Mouse (Mus musculus) ovary, postnatal 10 days (tissue): ENCODE results near the gene Gm10663.

Experiments used
- DNase-seq: peaks from one replicate; pipeline ENCODE4 v3.0.0; 2022; ENCODE audit warnings: low spot score

Gene Gm10663

GRCm38 (mm10) chr8:65074733-65075132 is at the start of gene Gm10663:
Gm10663 (plus strand) TSS chr8:65075033.
- no peak for DNase-seq

GRCm38 (mm10) chr8:65028959-65029686 is 45.7 kb upstream of the Gm10663 start:
- DNase-seq = no peak

GRCm38 (mm10) chr8:65029776-65030175 is 45.1 kb upstream of the Gm10663 start:
- no peak for DNase-seq

GRCm38 (mm10) chr8:65030735-65031485 is 43.9 kb upstream of the Gm10663 start:
- DNase-seq = no peak

- DNase-seq = no peak
These were observed 42.7 kb upstream of the Gm10663 start for GRCm38 (mm10) chr8:65032107-65032506.

- DNase-seq = no peak
These were observed 41.8 kb upstream of the Gm10663 start for GRCm38 (mm10) chr8:65033056-65033455.

GRCm38 (mm10) chr8:65034136-65034535 is 40.7 kb upstream of the Gm10663 start:
- DNase-seq = no peak

- DNase-seq = no peak
These were observed 37.7 kb upstream of the Gm10663 start, which contains the start of gene Apela for GRCm38 (mm10) chr8:65037117-65037533. Apela (minus strand) TSS chr8:65037336.

GRCm38 (mm10) chr8:65046565-65046964 is 28.3 kb upstream of the Gm10663 start:
- no peak for DNase-seq

- DNase-seq = no peak
These were observed 27.6 kb upstream of the Gm10663 start for GRCm38 (mm10) chr8:65047193-65047592.

GRCm38 (mm10) chr8:65047801-65048200 is 27.0 kb upstream of the Gm10663 start:
- DNase-seq = no peak

GRCm38 (mm10) chr8:65053554-65053953 is 21.3 kb upstream of the Gm10663 start:
- no peak for DNase-seq

GRCm38 (mm10) chr8:65053968-65054367 is 20.9 kb upstream of the Gm10663 start:
- no peak for DNase-seq

GRCm38 (mm10) chr8:65056722-65057121 is 18.1 kb upstream of the Gm10663 start:
- DNase-seq = no peak

- DNase-seq = no peak
These were observed 12.6 kb upstream of the Gm10663 start for GRCm38 (mm10) chr8:65062195-65062594.

- DNase-seq = no peak
These were observed 10.8 kb upstream of the Gm10663 start for GRCm38 (mm10) chr8:65064071-65064470.

GRCm38 (mm10) chr8:65065622-65066021 is 9.2 kb upstream of the Gm10663 start:
- DNase-seq = no peak

GRCm38 (mm10) chr8:65067031-65067430 is 7.8 kb upstream of the Gm10663 start:
- DNase-seq = no peak

- no peak for DNase-seq
These were observed 7.0 kb upstream of the Gm10663 start for GRCm38 (mm10) chr8:65067694-65068472.

- no peak for DNase-seq
These were observed 6.4 kb upstream of the Gm10663 start for GRCm38 (mm10) chr8:65068473-65068819.

- DNase-seq = no peak
These were observed 3.8 kb upstream of the Gm10663 start for GRCm38 (mm10) chr8:65070996-65071395.

GRCm38 (mm10) chr8:65080731-65081130 is 5.9 kb downstream of the Gm10663 start:
- DNase-seq = no peak

- no peak for DNase-seq
These were observed 10.8 kb downstream of the Gm10663 start for GRCm38 (mm10) chr8:65085680-65086079.
